Mouse (Mus musculus) T-helper 2 cell (primary cell): ENCODE results near the gene Sptbn4.

Experiments
- in situ Hi-C: fragments of 300-600 bp; cut with MboI, MseI; formaldehyde crosslinking; loops from one replicate; pipeline ENCODE4 v1.15.1; 2025; ENCODE audit warnings: high pct_unique_total_duplicates

The Sptbn4 gene

GRCm38 (mm10) chr7:27391416-27391815, 56.1 kb downstream of the Sptbn4 start:
- in situ Hi-C loops, result loop anchor here (10.0 kb wide), 1 partner anchor 57 kb away; the partner anchor contains the start of gene Ltbp4

GRCm38 (mm10) chr7:27389213-27389612, 58.3 kb downstream of the Sptbn4 start:
- in situ Hi-C loops, result no loop called here

GRCm38 (mm10) chr7:27384731-27385130, 62.8 kb downstream of the Sptbn4 start:
- in situ Hi-C loops, result no loop called here

- in situ Hi-C loops, result no loop called here
Measured at GRCm38 (mm10) chr7:27384134-27384533, 63.4 kb downstream of the Sptbn4 start.

DNA sequence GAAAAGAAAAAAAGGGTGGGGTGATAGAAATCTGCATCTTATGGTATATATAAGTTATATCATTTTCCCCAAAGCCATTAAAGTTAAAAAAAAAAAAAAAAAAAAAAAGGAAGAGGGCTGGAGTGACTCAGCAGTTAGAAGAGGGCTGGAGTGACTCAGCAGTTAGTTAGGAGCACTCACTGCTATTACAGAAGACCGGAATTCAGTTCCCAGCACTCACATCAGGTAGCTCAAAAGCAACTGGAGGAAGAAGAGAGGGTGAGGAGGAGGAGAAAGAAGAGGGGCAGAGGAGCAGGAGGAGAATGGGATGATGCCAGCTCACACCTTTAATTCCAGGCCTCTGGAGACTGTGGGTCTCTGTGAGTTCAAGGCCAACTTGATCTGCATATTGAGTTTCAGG, 64.3 kb downstream of the Sptbn4 start:
- in situ Hi-C loops, result no loop called here

DNA sequence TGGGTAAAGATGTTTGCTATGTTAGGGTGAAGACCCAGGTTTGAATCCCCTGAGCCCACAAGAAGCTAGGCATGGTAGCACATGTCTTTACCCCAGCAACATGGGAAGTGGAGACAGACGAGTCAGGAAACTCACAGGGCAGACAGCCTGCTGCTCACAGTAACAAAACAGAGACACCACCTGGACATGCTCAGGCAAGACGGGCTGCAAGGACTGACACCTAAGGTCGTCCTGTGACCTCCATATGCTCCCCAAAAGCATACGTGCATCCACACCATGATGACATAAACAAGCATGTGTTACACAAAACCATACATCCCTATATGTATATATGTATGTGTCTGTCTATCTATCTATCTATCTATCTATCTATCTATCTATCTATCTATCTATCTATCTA, 65.9 kb downstream of the Sptbn4 start:
- in situ Hi-C loops, result no loop called here

- in situ Hi-C loops, result no loop called here
Measured at GRCm38 (mm10) chr7:27381009-27381408, 66.5 kb downstream of the Sptbn4 start.

DNA sequence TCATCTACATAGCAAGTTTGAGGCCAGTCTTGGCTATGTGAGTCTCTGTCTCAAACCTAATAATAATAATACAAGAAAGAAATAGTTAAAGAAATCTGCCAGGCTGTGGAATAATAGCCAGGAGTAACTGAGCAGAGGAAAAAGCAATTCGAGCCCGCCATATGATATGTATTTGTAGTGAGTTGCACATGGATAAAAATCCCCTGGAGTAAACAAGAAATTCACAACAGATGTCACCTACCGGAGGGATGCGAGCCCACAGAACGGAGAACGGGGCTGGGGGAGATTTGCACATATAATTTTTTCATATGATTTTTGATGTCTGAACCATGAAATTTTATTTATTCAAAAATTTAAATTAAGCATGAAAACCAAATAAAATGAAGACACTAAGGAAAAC, 67.7 kb downstream of the Sptbn4 start:
- in situ Hi-C loops, result no loop called here

GRCm38 (mm10) chr7:27378431-27378830, 69.1 kb downstream of the Sptbn4 start:
- in situ Hi-C loops, result no loop called here

DNA sequence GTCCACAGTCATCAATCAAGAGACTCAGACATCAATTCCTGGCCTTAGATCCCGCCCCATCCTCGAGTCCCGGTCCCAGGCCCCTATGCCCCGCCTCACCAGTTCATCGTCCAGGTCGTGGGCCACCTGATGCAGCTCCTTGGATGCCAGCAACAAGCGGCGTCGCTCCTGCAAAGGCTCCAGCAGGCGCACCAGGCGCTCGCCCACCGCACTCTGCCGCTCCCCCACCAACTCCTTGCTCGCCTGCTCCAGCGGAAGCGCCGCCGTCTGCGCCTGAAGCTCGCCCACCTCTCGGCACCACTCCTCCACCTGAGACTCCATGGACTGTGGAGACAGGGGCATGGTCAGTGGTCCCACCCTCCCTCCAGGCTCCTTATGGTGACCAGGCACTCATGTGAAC, 72.2 kb downstream of the Sptbn4 start:
- in situ Hi-C loops, result no loop called here

DNA sequence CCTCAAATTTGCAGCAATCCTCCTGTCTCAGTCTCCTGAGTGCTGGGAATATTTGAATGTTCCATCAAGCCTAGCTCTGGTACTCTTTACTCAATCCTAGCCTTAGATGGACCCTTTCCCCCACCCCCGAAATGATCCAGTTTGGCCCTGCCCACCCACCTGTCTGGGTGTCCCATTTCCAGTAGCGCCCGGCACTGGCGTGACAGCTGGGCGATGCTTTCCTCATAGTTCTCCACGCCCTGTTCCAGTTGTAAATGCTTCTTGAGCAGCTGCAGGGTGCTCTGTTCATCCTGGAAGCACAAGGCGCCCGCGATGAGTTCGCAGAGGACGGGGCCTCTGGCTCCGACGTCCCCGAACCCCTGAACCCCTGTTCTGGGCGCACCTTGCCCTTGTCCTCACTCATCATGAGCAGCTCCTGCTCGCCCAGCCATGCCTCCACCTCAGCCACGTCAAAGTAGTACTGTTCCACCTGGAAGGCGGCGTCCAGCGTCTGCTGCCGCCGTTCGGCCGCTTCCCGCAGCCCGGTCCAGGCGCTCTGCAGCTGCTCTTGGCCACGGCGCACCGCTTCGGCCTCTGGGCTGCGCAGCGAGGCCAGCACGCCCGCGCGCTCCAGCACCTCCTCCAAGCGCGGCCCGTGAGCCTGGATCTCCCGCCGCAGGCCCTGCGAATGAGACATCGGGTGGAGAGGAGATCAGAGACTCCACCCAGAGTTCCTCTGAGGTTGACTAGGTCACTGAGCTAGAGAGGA, 75.6 kb downstream of the Sptbn4 start:
- in situ Hi-C loops, result no loop called here

GRCm38 (mm10) chr7:27369111-27369510, 78.4 kb downstream of the Sptbn4 start:
- in situ Hi-C loops, result no loop called here

DNA sequence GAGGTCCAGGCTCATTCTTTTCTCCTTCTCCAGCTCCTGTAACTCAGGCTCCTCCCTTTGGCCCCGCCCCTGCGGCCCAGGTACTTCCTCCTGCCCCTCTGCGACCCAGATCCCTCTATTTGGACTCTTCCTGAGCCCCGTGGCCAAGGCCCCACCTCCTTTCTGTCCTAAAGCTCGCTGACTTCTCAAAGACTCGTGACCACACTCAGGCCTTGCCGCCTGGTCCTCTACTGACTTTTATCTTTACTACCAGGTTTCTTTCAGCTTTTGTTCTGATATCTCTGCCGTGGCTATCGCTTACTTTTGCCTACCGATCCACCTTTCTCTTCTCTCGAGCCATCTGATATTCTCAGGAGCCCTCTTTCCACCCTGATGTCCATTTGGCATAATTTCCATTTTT, 79.5 kb downstream of the Sptbn4 start:
- in situ Hi-C loops, result no loop called here

DNA sequence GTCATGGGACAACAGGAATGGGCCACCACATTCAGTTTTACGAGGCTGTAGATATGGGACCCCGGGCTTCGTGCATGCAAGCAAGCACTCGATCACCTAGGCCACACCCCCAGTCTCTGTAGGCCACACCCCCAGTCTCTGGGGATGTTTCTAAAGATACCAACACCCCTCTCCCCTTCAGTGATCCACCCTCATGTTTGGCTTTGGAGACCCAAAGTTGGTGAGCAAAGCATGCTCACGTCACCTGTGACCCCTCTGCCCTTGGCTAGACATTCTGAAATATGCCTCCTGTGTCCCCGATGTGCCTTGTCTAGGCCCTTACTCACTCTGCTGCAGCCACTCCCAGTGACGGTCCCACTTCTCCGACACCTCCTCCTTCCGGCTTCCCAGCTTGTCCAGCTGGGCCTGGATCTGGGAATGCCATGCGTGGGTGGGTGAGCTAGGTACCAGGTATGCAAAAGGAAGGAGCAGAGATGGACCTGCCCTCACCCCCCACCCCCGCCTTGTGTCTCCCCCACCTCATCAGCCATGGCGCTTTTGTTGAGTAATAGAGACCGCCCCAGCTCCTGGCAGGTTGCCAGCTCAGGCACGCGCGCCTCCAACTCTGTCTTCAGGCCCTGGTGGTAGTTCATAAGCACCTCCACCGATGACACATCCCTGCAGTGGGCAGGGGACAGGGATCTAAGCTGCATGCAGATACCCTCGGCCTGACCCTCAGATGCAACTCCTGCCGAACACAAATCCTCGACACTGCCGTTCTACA, 81.2 kb downstream of the Sptbn4 start:
- in situ Hi-C loops, result no loop called here

GRCm38 (mm10) chr7:27364379-27364778, 83.1 kb downstream of the Sptbn4 start:
- in situ Hi-C loops, result no loop called here

DNA sequence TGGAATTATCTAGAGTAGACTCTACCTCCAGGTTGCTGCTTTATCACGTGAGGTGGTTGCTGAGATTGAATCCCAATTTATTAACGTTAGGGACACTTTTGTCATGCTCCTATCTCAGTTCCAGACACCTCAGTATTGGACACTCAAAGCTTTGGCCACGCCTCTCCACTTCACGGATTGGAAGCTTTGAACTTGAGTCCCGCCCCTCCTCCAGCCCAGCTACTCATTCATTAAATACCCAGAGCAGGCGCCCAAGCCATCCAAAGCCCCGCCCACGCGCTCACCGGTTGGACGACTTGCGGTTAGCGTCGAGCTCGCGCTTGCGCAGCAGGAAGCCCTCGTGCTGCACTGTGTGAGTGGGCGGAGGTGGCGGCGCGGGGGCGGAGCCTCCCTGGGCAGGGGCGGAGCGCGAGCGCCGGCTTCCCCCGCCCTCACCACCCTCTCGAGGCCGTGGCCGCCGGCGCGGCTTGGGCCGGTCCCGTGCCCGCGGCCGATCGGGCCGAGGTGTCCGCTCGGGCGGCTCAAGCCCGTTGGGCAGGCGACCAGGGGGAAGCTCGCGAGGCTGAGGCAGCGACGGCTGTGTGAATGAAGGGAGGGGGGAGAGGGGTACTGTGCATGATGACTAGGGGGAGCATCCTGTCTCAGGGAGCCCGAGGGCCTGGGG, 86.1 kb downstream of the Sptbn4 start:
- in situ Hi-C loops, result no loop called here

DNA sequence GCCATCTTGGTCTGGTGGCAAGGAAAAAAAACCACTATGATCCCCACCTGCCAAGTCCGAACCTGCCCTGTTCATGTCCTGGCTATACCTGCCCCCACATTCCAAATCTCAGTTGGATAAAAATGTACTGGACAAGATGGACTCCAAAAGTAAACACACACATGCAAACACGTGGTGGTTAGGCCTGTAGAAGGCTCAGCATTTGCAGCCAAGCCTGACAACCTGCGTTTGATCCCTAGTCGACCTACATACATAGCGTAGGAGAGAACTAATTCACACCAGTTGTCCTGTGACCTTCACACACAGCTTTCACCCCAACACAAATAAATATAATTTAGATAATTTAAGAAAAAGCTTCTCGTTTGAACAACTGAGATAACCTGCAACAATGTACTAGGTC, 86.7 kb downstream of the Sptbn4 start:
- in situ Hi-C loops, result no loop called here

GRCm38 (mm10) chr7:27359706-27360358, 87.7 kb downstream of the Sptbn4 start:
- in situ Hi-C loops, result no loop called here

GRCm38 (mm10) chr7:27359162-27359561, 88.3 kb downstream of the Sptbn4 start:
- in situ Hi-C loops, result no loop called here

GRCm38 (mm10) chr7:27357595-27357978, 89.9 kb downstream of the Sptbn4 start:
- in situ Hi-C loops, result no loop called here

DNA sequence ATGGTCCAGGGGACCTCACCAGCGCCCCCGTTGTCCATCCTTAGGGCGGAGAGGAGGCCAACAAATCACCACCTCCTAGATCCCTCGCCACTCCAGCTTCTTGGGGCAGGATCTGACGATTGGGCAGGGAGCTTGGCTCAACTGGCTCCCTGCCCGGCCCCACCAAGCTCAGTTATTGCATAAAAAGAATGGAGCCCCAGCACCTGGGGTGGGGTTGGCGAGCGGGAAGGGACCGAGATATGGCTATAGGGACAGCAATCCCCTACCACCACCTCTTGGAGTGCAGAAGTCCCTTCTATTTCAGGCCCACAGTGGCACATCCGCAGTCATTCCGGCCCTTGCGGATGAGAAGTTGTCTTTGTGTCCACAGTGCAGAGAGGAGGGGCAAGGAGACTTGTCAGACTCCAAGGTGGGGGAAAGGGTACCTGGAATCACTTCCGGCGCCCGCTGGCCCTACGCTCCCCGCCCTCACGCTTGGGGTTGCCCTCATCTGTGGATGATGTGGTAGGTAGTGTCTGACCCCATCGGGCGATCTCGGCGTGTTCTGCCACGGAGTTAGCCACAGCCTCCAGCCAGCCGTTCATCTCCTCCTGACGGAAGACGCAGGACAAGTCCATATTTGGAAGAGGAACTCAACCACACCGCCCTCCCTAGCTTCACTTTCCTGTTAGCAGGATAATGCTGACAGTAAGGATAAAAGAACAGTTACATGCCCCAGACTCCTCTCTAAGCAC, 90.5 kb downstream of the Sptbn4 start, which contains the start of gene Gm20479:
Gene Gm20479, minus strand, starts transcription at position 559 of the 734 bp plus-strand sequence.
- in situ Hi-C loops, result no loop called here
